Mouse (Mus musculus): ENCODE data around the gene Pnpla6.

DNA sequence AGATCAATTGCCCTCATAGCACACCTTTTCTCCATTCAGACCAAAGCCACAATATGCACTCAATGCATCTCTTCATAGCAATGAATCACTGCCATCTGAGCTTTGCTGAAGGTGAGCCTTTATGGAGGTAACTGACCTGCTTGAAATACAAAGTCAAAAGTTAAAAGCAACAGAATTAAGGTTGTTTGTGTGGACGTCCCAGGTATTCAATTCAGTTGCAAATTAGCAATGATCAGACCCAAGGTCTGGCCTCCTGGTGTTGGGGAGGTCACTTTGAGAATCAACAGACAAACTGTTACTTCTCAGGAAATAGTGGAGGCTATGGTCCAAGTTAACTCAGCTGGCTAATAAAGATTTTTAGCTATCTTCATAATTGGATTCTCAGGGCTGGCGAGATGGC is 31.3 kb downstream of the Pnpla6 start:
- TF ChIP-seq CTCF (IDR thresholded peaks at IDR 0.05; ENCODE audit: low read depth) = no peak
- no peak for TF ChIP-seq EP300 (IDR thresholded peaks at IDR 0.05; ENCODE audit: low read depth)

All from liver, postnatal 0 days (tissue).